Mouse (Mus musculus) T-helper 17 cell (primary cell): Measurements from ENCODE around the gene Gale.
"Not testable (repeated sequence)": the region's sequence is repeated elsewhere in the genome, so short reads cannot be mapped to it uniquely, and the experiment has no call there.

ENCODE experiments used
- in situ Hi-C, 2 experiments: fragments of 300-600 bp; cut with MboI, MseI; formaldehyde crosslinking; loops; 1 replicate in 1 of 2; 2 replicates in 1 of 2; pipeline ENCODE4 v1.15.1; 2025; ENCODE audit warnings: high pct_unique_total_duplicates in 2 of 2

Gale gene

DNA sequence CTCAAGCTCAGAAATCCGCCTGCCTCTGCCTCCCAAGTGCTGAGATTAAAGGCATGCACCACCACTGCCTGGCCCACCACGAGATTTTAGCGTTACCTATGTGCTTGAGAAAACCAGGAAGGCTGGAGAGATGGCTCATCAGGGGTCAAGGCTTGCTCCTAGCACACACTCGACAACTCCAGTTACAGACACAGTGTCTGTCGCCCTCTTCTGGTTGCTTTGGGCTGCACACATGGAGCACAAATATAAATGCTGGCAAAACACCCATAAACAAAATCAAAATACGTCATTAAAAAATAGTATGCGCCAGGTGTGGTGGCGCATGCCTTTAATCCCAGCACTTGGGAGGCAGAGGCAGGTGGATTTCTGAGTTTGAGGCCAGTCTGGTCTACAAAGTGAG is 22.5 kb upstream of the Gale start:
- in situ Hi-C loops = not testable (repeated sequence)

DNA sequence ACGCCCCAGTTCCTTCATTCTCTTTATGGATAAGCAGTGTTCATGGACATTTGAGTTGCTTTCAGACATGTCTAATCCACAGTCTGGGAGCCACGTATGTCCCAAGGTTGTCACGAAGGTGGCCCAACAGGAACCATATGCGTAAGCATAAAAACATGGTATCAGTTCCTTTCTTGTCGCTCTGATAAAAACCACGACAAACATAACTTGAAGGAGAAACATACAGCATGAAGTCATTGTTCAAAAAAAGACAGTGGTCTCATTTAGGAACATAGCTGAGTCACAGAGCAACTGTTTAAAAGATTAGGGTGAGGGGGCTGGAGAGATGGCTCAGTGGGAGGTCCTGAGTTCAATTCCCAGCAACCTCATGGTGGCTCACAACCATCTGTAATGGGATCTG is 21.3 kb upstream of the Gale start:
- in situ Hi-C loops = no loop called here

DNA sequence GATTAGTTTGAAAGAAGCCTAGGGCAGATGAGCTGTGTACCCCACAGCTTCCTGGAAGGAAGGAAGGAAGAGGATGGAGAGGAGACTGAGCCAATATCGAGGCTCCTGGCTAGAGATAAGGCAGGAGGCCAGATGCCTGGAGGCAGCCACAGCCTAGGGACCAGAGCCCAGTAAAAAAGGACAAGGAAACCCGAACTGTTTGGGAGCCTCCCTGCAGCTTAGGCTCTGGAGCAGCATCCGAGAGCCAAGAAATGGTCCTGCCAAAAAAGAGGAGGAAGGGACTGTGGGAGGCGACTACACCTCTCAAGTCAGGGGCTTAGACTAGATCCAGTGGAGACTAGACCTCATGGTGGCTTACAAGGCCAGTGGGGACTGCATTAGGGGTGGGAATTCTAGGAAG is 20.1 kb upstream of the Gale start:
- in situ Hi-C loops = no loop called here

DNA sequence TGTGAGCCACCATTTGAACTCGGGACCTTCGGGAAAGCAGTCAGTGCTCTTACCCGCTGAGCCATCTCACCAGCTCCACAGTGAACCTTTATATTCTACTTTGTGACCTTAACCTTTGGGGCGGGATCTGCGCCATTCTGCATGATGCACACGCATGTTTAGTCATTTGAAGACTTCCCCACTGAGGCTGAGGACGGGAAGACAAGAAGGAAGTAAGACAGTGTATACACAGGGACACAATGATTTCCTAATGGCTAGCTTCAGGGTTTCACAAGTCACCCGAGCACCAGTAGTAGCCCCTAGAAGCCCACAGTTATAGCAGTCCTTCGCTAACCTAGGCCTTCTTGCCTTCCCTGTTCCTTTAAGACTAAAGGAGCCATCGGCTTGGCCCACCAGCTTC is 17.8 kb upstream of the Gale start:
- in situ Hi-C loops = loop anchor here in 1 of 2 experiments (5.0 kb wide), 1 partner anchor 143 kb away; no protein-coding TSS in a partner anchor

DNA sequence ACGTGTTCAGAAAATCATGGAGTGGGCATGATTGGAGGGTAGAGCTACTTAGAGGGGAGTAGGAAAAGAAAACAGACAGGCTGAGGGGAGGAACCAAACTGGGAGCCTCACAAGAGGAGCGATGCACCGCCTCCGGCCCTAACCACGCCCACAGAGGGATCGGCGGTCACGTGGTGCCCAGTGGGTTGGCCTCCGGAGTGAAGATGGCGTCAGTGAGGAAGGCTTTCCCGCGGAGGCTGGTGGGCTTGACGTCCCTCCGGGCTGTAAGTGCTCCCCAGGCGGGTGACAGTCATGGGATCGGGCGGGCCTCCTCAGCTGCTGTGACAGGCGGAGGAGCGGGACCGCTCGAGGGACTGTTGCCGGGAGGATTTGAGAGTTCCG is 17.3 kb upstream of the Gale start, which contains the start of gene Hmgcl:
Gene Hmgcl, plus strand, starts transcription at position 171 of the 381 bp plus-strand sequence.
- in situ Hi-C loops = loop anchor here in 1 of 2 experiments (5.0 kb wide), 1 partner anchor 144 kb away; no protein-coding TSS in a partner anchor

DNA sequence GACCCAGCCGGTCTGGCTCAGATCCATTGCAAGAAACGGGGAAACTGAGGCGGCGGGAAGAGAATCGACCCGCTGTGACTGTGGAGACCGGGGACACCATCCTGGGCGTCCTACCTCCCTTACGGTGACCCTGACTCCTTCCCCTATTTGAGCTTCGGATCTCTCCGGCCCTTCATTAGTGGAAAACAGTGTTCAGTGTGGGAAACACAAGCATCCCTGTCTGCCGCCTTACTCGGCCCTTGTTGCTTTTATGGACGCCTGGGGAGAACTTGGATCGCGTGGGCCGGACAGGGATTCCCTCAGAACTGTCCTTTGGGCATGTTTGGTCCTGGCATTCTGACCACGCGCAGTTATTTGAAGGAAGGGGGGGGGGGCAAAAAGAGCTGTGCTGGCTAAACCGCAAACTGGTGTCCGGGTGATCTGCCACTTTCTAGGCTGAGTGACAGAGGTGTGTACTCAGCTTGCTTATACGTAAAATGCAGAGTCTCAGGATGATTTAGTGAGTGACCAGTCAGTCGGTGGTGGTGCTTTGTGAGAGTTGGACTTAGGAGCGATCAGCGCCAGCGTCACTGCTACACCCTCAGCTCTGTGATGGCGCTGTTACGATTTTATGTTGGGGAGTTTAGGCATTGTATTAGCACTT is 16.7 kb upstream of the Gale start:
- in situ Hi-C loops = loop anchor here in 1 of 2 experiments (5.0 kb wide), 1 partner anchor 144 kb away; no protein-coding TSS in a partner anchor

DNA sequence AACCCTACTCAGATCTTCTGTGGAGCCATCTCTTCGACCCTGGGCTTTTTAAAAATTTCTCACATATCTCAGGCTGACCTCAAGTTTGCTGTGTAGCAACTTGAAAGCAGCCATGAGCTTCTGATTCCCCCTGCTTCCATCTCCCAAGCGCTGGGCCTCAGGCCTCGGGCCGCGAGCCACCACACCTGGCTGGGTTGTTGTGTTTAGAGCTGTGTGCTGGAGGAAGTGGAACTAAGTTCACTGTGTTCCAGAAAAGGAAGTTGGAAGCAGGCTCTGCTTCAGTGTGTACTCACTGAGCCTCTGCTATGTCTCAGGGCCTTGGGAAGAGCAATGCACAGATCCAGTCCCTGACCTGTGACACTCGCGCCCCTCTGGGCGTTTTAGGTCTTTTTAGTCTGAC is 15.4 kb upstream of the Gale start:
- in situ Hi-C loops = loop anchor here in 1 of 2 experiments (5.0 kb wide), 1 partner anchor 146 kb away; no protein-coding TSS in a partner anchor

DNA sequence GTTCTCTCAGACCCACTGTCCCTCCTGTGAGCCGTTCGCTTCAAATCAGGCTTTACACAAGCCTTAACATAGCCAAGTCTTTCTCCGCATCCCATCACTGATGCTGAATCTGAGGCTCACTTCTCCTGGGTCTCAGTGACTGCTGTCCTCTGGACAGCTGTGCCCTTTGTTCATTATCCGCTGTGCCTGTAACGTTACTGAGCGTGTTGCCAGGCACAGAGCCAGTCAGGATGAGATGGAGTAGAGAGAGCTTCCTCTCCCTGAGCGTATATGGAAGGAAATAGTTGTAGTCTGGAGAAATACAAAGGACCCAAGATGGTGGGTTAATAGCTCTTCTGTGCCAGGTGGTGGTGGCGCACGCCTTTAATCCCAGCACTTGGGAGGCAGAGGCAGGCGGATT is 14.1 kb upstream of the Gale start:
- in situ Hi-C loops = loop anchor here in 1 of 2 experiments (5.0 kb wide), 1 partner anchor 147 kb away; no protein-coding TSS in a partner anchor

DNA sequence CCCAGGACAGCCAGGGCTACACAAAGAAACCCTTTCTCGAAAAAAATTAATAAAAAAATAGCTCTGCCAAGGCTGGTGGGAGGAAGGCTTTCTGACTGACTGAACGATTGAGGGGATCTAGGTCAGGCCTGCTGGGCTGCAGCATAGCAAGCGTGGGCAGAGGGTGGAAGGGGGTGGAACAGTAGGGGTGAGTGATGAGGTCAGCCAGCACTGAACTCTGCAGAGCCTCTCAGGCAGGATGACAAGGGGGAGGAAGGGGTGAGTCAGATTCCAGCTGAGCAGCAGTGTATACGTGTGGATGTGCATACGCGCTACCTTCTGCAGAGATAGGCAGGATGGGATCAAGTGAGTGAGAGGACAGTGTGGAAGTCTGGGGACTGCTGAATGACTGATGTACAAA is 13.6 kb upstream of the Gale start:
- in situ Hi-C loops = loop anchor here in 1 of 2 experiments (5.0 to 25.0 kb wide), 2 partner anchors 148 to 212 kb away; partner anchors contain the start of gene E2f2

DNA sequence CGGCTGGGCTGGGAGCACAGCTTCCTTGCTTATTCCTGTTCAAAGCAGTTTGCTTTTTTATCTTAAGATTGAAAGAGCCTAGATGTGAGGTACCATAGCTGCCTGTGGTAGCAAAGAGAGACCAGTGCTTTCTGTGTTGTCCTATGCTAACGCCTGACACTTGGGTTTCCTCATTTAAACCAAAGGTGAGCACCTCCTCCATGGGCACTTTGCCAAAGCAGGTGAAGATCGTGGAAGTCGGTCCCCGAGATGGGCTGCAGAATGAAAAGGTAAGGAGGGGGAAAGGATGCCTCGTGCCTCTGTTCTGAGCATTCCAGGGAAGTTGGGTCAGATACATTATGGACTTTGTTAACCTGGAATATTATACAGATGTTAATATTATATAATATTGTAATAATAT is 13.2 kb upstream of the Gale start:
- in situ Hi-C loops = loop anchor here in 1 of 2 experiments (25.0 kb wide), 1 partner anchor 212 kb away; the partner anchor contains the start of gene E2f2

DNA sequence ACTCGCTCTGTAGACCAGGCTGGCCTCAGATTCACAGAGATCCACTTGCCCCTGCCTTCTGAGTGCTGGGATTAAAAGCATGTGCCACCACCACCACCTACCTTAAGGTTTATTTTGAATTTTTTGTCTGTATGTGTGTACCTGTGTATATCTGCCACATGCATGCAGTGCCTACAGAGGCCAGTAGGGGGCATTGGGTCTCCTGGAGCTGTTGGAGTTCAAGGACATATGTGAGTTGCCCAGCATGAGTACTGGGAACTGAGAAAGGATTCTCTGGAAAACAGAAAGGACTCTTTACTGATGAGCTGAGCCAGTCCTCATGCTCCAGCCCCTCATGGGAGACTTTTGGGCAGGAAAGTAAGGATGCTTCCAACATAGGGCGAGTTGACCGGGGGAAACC is 12.0 kb upstream of the Gale start:
- in situ Hi-C loops = loop anchor here in 1 of 2 experiments (25.0 kb wide), 1 partner anchor 211 kb away; the partner anchor contains the start of gene E2f2

DNA sequence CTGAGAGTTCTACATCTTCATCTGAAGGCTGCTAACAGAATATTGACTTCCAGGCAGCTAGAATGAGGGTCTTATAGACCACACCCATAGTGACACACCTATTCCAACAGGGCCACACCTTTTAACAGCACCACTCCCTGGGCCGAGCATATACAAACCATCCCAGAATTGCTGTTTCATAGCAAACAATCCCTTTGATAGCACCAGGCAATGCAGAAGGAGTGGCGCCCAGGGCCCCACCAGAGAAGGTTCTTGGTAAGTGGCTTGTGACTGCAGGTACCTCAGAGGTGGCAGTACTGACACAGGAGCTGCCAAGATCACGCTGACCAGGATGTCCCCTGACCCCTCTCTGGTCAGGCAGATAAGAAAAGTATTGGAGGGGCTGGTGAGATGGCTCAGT is 10.3 kb upstream of the Gale start:
- in situ Hi-C loops = loop anchor here in 1 of 2 experiments (25.0 kb wide), 1 partner anchor 209 kb away; the partner anchor contains the start of gene E2f2

DNA sequence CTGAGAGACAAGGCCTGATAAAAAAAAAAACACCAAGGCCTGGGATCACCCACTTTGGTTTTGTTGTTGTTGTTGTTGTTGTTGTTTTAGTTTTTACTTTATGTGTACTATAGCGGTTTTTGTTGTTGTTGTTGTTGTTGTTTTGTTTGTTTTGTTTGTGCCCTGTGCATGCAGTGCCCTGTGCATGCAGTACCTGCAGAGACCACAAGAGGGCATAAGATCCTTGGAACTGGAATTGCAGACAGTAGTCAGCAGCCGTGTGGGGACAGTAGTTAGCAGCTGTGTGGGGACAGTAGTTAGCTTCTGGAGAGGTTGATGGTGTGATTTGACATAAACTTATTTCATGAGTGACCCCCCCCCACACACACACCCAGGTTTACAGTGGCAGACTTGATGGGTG is 9.3 kb upstream of the Gale start:
- in situ Hi-C loops = loop anchor here in 1 of 2 experiments (25.0 kb wide), 1 partner anchor 208 kb away; the partner anchor contains the start of gene E2f2

DNA sequence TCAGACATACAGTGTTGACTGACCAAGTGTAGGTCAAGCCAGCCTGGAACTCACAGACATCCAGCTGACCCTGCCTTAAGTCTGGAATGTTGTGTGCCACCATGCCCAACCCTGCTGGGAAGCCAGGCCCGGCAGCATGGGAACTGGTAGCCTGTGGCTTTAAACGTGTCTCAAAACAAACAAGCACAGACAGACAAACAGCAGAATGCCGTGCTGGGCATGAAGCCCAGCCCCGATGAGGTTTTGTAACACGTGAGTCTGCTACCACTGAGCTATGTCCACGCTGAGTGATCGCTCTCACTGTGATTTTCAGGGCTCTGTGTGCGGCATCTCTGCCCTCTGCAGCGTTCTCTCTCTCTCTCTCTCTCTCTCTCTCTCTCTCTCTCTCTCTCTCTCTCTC is 7.6 kb upstream of the Gale start:
- in situ Hi-C loops = loop anchor here in 1 of 2 experiments (25.0 kb wide), 1 partner anchor 206 kb away; the partner anchor contains the start of gene E2f2

DNA sequence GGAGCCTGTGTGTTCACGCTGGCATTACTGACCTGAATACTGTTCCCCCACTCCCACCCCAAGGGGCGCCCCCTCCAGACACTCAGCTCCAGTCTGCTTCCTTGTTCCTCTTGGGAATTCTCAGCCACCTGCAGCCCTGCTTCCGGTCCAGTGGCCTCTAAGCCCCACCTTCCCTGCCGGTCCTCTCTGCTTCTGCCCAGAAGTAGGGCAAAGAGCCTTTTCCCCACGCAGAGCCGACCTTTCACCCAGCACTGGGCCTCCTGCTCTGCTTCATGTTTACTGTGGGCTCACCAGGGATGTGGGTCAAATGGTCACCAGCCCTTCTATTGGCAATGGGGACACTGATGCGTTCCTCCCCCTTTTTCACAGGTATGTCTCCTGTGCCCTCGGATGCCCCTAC is 5.2 kb upstream of the Gale start:
- in situ Hi-C loops = loop anchor here in 1 of 2 experiments (25.0 kb wide), 1 partner anchor 204 kb away; the partner anchor contains the start of gene E2f2

DNA sequence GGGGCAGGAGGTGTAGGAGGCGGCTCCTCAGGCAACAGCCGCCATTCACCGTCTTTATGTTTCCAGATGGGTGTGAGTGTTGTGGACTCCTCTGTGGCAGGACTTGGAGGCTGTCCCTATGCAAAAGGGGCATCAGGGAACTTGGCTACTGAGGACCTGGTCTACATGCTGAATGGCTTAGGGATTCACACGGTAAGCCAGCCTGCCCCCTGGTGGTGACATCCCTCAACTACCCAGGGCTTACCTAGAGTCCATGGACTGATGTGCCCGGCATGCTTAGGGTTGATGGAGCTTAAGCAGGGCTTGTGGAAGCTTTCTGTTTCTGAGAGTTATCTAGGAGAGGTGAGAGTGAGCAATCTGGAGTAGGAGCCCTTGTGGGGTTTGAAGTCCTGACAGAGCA is 2.8 kb upstream of the Gale start:
- in situ Hi-C loops = loop anchor here in 1 of 2 experiments (25.0 kb wide), 1 partner anchor 202 kb away; the partner anchor contains the start of gene E2f2

DNA sequence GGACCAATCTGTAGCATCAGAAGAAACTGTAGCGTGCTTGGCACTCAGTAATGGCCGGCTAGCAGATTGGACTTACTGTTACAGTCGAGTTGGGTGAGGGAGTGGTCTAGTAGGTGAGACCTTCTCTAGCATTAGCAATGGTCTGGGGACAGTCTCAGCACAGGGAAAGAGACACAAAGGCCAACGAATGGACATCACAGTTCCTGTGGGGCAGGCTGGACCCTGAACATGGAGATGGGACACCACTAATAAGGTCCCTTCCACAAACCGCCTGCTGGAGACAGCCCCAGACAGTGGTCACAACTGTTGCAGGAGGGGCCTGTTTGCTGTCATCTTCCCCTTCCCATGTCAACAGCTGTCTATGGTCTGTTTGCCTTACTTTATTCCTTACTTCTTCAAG is 1.8 kb upstream of the Gale start:
- in situ Hi-C loops = loop anchor here in 1 of 2 experiments (25.0 kb wide), 1 partner anchor 201 kb away; the partner anchor contains the start of gene E2f2

DNA sequence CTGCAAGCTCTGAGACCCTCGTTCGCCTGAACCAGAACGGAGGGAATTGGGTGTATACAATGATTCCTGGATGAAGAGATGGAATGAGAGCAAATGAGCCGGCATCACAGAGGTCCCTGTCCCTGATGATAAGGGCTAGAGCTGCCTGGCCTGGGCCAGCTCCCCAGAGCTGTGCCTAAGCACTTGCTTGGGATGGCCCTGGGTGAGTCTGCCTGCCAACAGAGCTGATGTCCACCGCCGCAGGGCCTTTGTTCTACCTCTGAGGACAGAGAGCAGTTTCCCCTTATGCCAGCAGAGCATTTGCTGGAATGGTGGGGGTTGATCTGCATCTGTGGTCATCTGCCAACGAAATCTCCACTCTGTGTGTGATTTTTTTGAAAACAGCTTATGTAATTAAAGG is 1.3 kb upstream of the Gale start:
- in situ Hi-C loops = loop anchor here in 1 of 2 experiments (25.0 kb wide), 1 partner anchor 200 kb away; the partner anchor contains the start of gene E2f2

DNA sequence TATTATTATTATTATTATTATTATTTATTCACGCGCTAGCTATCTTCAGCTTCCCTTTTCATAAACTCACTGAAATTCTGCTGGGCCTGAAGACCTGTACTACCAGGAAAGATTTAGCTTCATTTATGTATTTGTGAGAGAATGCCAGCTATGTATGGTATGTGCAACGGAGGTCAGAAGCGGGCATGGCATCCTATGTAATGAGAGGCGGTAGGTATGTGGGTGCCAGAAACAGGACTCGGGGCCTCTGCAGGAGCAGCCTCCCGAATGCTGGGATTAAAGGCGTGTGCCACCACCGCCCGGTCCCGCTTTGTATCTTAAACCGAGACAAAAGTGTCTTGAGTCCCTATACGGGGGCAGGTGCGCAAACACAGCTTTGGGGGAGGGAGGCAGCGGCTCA is 581 bp upstream of the Gale start:
- in situ Hi-C loops = loop anchor here in 1 of 2 experiments (25.0 kb wide), 1 partner anchor 199 kb away; the partner anchor contains the start of gene E2f2

DNA sequence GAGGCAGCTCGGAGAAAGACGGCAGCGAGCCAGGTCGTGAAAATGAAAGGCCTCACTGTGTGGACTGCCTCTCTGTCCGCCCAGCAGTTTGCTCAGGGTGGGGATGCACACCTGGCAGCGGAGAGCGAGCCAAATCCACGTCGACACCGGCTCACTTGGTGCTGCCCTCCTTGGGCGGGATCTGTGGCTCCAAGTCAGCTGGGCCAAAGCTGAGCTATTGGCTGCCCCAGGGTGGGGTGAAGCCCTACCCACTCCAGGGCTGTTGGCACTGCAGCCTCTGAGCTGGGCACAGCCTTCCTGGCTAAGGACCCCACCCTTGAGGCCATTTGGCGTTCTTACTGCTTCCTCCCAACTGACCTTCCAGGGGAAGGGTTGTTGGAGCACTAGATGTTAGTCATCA is 899 bp downstream of the Gale start:
- in situ Hi-C loops = loop anchor here in 1 of 2 experiments (25.0 kb wide), 1 partner anchor 198 kb away; the partner anchor contains the start of gene E2f2

DNA sequence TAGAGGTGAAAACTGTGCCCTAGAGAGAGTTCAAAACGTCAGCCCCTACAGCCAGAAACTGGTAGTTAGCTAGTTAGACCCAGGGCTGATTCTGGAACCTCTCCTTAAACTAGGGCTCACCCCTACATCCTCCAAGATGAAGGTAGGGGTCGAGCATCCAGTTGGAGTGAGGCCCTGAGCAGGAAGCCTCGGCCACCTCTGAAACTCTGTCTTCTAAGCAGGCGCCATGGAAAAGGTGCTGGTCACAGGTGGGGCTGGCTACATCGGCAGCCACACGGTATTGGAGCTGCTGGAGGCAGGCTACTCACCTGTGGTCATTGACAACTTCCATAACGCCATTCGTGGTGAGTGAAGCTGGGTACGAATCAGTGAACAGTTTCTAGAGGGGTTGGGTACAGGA is 1.6 kb downstream of the Gale start:
- in situ Hi-C loops = loop anchor here in 1 of 2 experiments (25.0 kb wide), 1 partner anchor 197 kb away; the partner anchor contains the start of gene E2f2

DNA sequence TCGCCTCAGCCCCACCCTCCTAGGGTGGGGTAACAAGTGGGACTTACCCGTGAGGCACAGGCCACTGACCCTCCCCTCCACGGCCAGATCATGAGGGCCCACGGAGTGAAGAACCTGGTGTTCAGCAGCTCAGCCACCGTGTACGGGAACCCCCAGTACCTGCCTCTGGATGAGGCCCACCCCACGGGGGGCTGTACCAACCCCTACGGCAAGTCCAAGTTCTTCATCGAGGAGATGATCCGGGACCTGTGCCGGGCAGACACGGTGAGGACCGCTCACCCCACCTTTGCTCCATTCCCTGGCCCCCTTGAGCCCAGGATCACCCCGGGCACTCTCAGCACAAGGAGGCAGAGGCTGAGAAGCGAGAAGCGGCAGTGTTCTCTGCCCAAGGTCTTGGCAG is 2.8 kb downstream of the Gale start:
- in situ Hi-C loops = loop anchor here in 1 of 2 experiments (25.0 kb wide), 1 partner anchor 196 kb away; the partner anchor contains the start of gene E2f2
